29 mouse cellular contexts compared by ENCODE assay signal in the genomic region with DNA sequence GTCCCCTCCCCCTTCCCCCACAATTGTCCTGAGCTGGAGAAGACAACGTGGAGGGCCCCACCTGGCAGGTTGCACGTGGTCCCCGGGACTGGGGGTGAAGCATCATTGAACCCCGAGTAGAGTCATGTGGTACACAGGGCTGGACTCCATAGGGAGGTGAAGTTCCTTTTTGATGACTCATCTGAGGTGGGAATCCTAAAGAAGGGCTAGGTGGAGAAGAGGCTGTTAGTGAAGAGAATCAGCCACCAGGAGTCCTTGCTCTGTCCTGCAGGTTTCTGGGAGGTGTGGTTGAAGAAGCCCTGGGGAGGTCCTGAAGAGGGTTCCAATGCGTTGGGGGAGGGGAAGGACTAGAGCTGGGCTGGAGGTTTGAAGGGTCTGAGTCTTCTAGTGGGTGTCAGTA. TPM values are rescaled to one million over a fixed set of nuclear protein-coding genes. Genes with fewer than 3 reads are reported as not detected.
DNase-seq lines count a peak whose midpoint lies in the region; ATAC-seq and TF ChIP-seq lines count a peak whose summit lies in the region.
"Had no signal": no experiment of that assay in that cellular context is flagged by ENCODE, and none has a peak within 500 bp of the region (broad histone marks: within the 10 kb centered on the region; RNA-seq: fewer than 3 reads in every experiment).

No protein-coding gene starts in this region.

- H3K27me3 ChIP-seq in E14TG2a.4 (ENCODE audit: insufficient read depth, low read length) = no peaks in the 10 kb centered on the region
- H3K27me3 ChIP-seq in kidney, embryonic 16.5 days (ENCODE audit: insufficient read depth, low read length) = no peaks in the 10 kb centered on the region; the same call in 1 of the 2 replicates
- H3K27me3 ChIP-seq: embryonic facial prominence, embryonic 12.5 days; embryonic facial prominence, embryonic 15.5 days had no signal

- TF ChIP-seq CTCF in E14TG2a.4 (conservative IDR thresholded peaks at IDR 0.05; ENCODE audit: low read length) = no peak

- ATAC-seq in kidney, embryonic 16.5 days (ENCODE audit: low FRiP score, low TSS enrichment) = no peak
- ATAC-seq: forebrain, embryonic 14.5 days; forebrain, postnatal 0 days; hindbrain, embryonic 16.5 days; intestine, embryonic 15.5 days; Patski had no signal

- peaks cover 73% of the 10 kb centered on the region for H3K4me1 ChIP-seq in E14TG2a.4 (replicated peaks; ENCODE audit: low read depth, low read length)
- H3K4me1 ChIP-seq in kidney, embryonic 16.5 days (ENCODE audit: insufficient read depth, low read length) = peaks cover 19% of the 10 kb centered on the region

- no peak overlapping the region for H3K27ac ChIP-seq in kidney, embryonic 16.5 days (ENCODE audit: low read length)
- H3K27ac ChIP-seq: embryonic facial prominence, embryonic 12.5 days; embryonic facial prominence, embryonic 15.5 days; gastrocnemius, adult 2 months; hindbrain, embryonic 13.5 days; intestine, embryonic 15.5 days had no signal

- H3K36me3 ChIP-seq in E14TG2a.4 (ENCODE audit: insufficient read depth, low read length) = peaks cover 63% of the 10 kb centered on the region
- H3K36me3 ChIP-seq in kidney, embryonic 16.5 days (ENCODE audit: insufficient read depth, low read length) = peaks cover 24% of the 10 kb centered on the region
- H3K36me3 ChIP-seq: hindbrain, embryonic 13.5 days had no signal

- H3K9me3 ChIP-seq in E14TG2a.4 (ENCODE audit: low read length) = no peaks in the 10 kb centered on the region
- no peaks in the 10 kb centered on the region for H3K9me3 ChIP-seq in kidney, embryonic 16.5 days (ENCODE audit: low read length)
- H3K9me3 ChIP-seq: embryonic facial prominence, embryonic 12.5 days; embryonic facial prominence, embryonic 15.5 days; G1E; hindbrain, embryonic 13.5 days; intestine, embryonic 15.5 days had no signal

- peak; percentile 77 for DNase-seq in ES-CJ7 (ENCODE audit: low read depth, low spot score)
- peak; percentile 46 for DNase-seq in ZHBTc4 (ENCODE audit: low read depth, low spot score)
- DNase-seq in thymus, postnatal 0 days (ENCODE audit: low spot score) = no peak
- DNase-seq in spleen, postnatal 14 days (ENCODE audit: low spot score in 2 of 2) = no peak
- DNase-seq: adrenal gland, adult 8-10 months; cerebellum, adult 11 months; cerebellum, adult 2 months; cerebellum, adult 9-11 months; cerebellum, postnatal 25 days; forebrain, postnatal 0 days; gastrocnemius, adult 2 months; gastrocnemius, postnatal 14 days; heart, adult 11 months had no signal

- WGBS in kidney, embryonic 16.5 days = 63% methylated on average over 5 of the region's 5 CpGs

- no peak overlapping the region for H3K9ac ChIP-seq in kidney, embryonic 16.5 days (replicated peaks; ENCODE audit: low read length)
- H3K9ac ChIP-seq: embryonic facial prominence, embryonic 12.5 days; embryonic facial prominence, embryonic 15.5 days; forebrain, postnatal 0 days; hindbrain, embryonic 13.5 days; intestine, embryonic 15.5 days had no signal

- H3K4me2 ChIP-seq in kidney, embryonic 16.5 days (replicated peaks; ENCODE audit: low read depth, low read length) = no peak overlapping the region
- H3K4me2 ChIP-seq: embryonic facial prominence, embryonic 12.5 days; embryonic facial prominence, embryonic 15.5 days; heart, embryonic 11.5 days; hindbrain, embryonic 13.5 days; intestine, embryonic 15.5 days had no signal

- H3K4me3 ChIP-seq in E14TG2a.4 (replicated peaks; ENCODE audit: low read length) = peak overlapping the region; percentile 75
- H3K4me3 ChIP-seq in kidney, embryonic 16.5 days (ENCODE audit: low read length) = no peak overlapping the region
- H3K4me3 ChIP-seq: embryonic facial prominence, embryonic 12.5 days; embryonic facial prominence, embryonic 15.5 days; gastrocnemius, adult 2 months; hindbrain, embryonic 13.5 days; intestine, embryonic 15.5 days had no signal

RNA-seq across cellular contexts. Expression of a gene that starts 4.8 kb away (rescaled TPM):
- 0.13 and 0.14 TPM in 2 replicates for polyA plus RNA-seq in thymus, postnatal 0 days (2015; fragmentation: Nextera tagmentation; extraction: Ambion mirVana)
- polyA plus RNA-seq in kidney, embryonic 16.5 days (2015; fragmentation: Nextera tagmentation; extraction: Ambion mirVana) = 7.5 and 9.5 TPM in 2 replicates

RNA-seq across cellular contexts. Expression of a gene that starts 15.2 kb away (rescaled TPM):
- 107 and 127 TPM in 2 replicates for polyA plus RNA-seq in thymus, postnatal 0 days (2015; fragmentation: Nextera tagmentation; extraction: Ambion mirVana)
- 2.5 and 2.6 TPM in 2 replicates for polyA plus RNA-seq in kidney, embryonic 16.5 days (2015; fragmentation: Nextera tagmentation; extraction: Ambion mirVana)
- polyA plus RNA-seq: Patski had no signal

RNA-seq across cellular contexts. Expression of a gene that starts 17.3 kb away (rescaled TPM):
- polyA plus RNA-seq in thymus, postnatal 0 days (2015; fragmentation: Nextera tagmentation; extraction: Ambion mirVana) = not detected in 2 replicates
- polyA plus RNA-seq in kidney, embryonic 16.5 days (2015; fragmentation: Nextera tagmentation; extraction: Ambion mirVana) = 0.08 TPM in 1 of 2 replicates, not detected in the other
- polyA plus RNA-seq: cerebellum, adult 2 months; forebrain, embryonic 14.5 days; forebrain, postnatal 0 days; heart, embryonic 11.5 days; heart, embryonic 14.5 days; heart, postnatal 0 days; hindbrain, embryonic 13.5 days; intestine, embryonic 15.5 days had no signal

RNA-seq across cellular contexts. Expression of a gene that starts 25.4 kb away (rescaled TPM):
- 110 and 122 TPM in 2 replicates for polyA plus RNA-seq in thymus, postnatal 0 days (2015; fragmentation: Nextera tagmentation; extraction: Ambion mirVana)
- polyA plus RNA-seq in kidney, embryonic 16.5 days (2015; fragmentation: Nextera tagmentation; extraction: Ambion mirVana) = 115 and 123 TPM in 2 replicates

RNA-seq across cellular contexts. Expression of a gene that starts 33.3 kb away (rescaled TPM):
- not detected in 2 replicates for polyA plus RNA-seq in thymus, postnatal 0 days (2015; fragmentation: Nextera tagmentation; extraction: Ambion mirVana)
- 0.09 and 0.24 TPM in 2 replicates for polyA plus RNA-seq in kidney, embryonic 16.5 days (2015; fragmentation: Nextera tagmentation; extraction: Ambion mirVana)
- polyA plus RNA-seq: activated CD4-positive, CD25-positive, alpha-beta regulatory T cell, adult 4 months; cerebellum, adult 2 months; embryonic facial prominence, embryonic 15.5 days; forebrain, embryonic 11.5 days; forebrain, embryonic 14.5 days; forebrain, postnatal 0 days; frontal cortex, adult 2 months; G1E; heart, embryonic 14.5 days; heart, postnatal 0 days; hindbrain, embryonic 16.5 days; Patski had no signal

Comparison
In these comparisons a context has a peak if more than half of its experiments do, and no peak if none do; other contexts are left out.
1. DNase-seq: peak in ES-CJ7 (single experiment) and ZHBTc4 (single experiment); none in thymus, postnatal 0 days (single experiment) and spleen, postnatal 14 days (0 of 2).
2. RNA of a gene that starts 15.2 kb away (polyA plus RNA-seq): 107 to 127 TPM in thymus, postnatal 0 days; 2.5 to 2.6 TPM in kidney, embryonic 16.5 days; every median in the first group is over 10 times any median in the second.